Mouse (Mus musculus) CD8-positive naive resting alpha-beta T cell, adult 57 days (primary cell): ENCODE results near the gene Hist2h2aa1. TPM values are rescaled to one million over a fixed set of nuclear protein-coding genes. Genes with fewer than 3 reads are reported as not detected.

Experiments used
- total RNA-seq: library from RNA; stranded (reverse); gene quantifications from one replicate; pipeline ENCODE4 v1.2.4, GENCODE M21; 2023

Gene Hist2h2aa1
- total RNA-seq: 7.8 TPM

DNA sequence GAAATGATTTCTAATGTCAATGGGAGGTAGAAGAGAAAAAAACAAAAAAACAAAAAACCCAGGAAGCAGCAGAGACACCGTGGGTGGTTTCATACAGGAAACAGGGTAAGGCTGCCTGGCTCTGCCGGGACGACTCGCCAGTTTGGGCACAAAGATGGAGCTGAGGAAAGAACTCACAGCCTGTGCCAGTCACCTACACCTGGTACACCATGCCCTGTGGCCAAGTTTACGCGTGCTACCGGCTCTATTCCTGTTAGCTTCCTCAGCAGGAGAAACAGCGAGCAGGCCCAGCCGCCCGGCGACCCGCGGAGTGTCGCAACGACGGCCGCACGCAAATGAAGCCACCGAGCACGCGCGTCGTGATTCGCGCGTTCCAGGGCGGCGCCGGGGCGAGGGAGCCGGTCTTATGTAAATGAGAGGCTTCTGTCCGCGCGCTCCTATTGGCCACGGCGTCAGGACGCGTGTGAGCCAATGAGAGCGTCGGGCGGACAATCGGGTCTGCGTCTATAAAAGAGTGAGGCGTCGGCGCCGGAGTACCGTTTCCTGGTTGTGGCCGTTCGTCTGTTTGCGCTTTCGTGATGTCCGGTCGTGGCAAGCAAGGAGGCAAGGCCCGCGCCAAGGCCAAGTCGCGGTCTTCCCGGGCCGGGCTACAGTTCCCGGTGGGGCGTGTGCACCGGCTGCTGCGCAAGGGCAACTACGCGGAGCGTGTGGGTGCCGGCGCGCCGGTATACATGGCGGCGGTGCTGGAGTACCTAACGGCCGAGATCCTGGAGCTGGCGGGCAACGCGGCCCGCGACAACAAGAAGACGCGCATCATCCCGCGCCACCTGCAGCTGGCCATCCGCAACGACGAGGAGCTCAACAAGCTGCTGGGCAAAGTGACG lies at the start of gene Hist2h2aa1:
Gene Hist2h2aa1, plus strand, starts transcription at position 495 of the 884 bp plus-strand sequence.

DNA sequence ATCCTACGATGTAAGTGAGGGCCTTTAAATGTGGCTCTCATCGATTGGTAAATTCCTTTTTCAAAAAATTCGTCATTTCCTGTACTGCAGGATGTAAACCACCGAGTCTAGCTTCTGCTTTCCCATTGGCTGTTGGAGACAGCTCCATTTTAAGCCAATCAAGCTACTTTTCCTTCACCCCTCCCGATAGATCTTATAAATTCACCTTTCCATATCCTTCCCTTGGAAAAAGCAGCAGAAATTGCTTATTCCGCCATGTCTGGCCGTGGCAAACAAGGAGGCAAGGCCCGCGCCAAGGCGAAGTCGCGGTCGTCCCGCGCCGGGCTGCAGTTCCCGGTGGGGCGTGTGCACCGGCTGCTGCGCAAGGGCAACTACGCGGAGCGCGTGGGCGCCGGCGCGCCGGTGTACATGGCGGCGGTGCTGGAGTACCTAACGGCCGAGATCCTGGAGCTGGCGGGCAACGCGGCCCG lies 25.6 kb upstream of the Hist2h2aa1 start, which contains the start of the genes Bola1 and Hist2h2ab:
Gene Bola1, minus strand, starts transcription at position 49 of the 470 bp plus-strand sequence.
Gene Hist2h2ab, plus strand, starts transcription at position 205 of the 470 bp plus-strand sequence.

GRCm38 (mm10) chr3:96220765-96221639 lies 24.3 kb upstream of the Hist2h2aa1 start, which contains the start of the genes Hist2h2ac and Hist2h2be:
Gene Hist2h2ac (minus strand): TSS chr3:96220880.
Gene Hist2h2be (plus strand): TSS chr3:96221119.

GRCm38 (mm10) chr3:96238954-96239793 lies 6.1 kb upstream of the Hist2h2aa1 start, which contains the start of gene Hist2h3c2:
Gene Hist2h3c2 (minus strand): TSS chr3:96239127.

DNA sequence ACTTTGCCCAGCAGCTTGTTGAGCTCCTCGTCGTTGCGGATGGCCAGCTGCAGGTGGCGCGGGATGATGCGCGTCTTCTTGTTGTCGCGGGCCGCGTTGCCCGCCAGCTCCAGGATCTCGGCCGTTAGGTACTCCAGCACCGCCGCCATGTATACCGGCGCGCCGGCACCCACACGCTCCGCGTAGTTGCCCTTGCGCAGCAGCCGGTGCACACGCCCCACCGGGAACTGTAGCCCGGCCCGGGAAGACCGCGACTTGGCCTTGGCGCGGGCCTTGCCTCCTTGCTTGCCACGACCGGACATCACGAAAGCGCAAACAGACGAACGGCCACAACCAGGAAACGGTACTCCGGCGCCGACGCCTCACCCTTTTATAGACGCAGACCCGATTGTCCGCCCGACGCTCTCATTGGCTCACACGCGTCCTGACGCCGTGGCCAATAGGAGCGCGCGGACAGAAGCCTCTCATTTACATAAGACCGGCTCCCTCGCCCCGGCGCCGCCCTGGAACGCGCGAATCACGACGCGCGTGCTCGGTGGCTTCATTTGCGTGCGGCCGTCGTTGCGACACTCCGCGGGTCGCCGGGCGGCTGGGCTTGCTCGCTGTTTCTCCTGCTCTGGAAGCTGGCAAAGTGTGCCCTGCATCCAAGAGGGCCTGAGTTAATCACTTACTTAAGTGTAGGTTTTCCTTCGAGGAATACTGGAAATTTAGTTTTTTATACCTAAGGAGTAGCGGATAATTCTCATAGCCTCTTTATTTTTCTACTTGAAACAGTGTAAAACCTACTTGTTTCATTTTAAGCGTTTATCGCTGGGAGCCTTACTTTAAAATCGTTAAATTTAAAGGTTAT lies 5.1 kb upstream of the Hist2h2aa1 start, which contains the start of gene Hist2h2aa2:
Gene Hist2h2aa2, minus strand, starts transcription at position 328 of the 850 bp plus-strand sequence.

GRCm38 (mm10) chr3:96246427-96246856 lies 1.1 kb downstream of the Hist2h2aa1 start, which contains the start of gene Hist2h3c1:
Gene Hist2h3c1 (plus strand): TSS chr3:96246685.

DNA sequence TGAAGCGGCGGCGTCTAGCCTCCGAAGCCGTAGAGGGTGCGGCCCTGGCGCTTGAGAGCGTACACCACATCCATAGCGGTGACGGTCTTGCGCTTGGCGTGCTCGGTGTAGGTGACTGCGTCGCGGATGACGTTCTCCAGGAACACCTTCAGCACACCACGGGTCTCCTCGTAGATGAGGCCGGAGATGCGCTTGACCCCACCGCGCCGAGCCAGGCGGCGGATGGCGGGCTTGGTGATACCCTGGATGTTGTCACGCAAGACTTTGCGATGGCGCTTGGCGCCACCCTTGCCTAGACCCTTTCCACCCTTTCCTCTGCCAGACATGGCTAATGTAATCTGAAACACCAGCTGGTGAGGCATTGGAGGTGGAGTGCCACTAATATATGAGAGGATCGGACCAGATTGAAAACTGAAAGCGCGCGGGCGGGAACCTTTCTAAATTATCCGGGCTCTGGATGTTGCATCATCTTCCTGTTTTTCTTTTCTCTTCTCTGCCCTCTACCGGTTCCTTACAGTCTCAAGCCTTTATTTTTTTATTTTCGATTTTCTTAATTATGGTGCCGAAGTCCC lies 17.8 kb downstream of the Hist2h2aa1 start, which contains the start of gene Hist2h4:
Gene Hist2h4, minus strand, starts transcription at position 333 of the 572 bp plus-strand sequence.

GRCm38 (mm10) chr3:96268051-96268775 lies 22.9 kb downstream of the Hist2h2aa1 start, which contains the start of gene Hist2h3b:
Gene Hist2h3b (plus strand): TSS chr3:96268654.

DNA sequence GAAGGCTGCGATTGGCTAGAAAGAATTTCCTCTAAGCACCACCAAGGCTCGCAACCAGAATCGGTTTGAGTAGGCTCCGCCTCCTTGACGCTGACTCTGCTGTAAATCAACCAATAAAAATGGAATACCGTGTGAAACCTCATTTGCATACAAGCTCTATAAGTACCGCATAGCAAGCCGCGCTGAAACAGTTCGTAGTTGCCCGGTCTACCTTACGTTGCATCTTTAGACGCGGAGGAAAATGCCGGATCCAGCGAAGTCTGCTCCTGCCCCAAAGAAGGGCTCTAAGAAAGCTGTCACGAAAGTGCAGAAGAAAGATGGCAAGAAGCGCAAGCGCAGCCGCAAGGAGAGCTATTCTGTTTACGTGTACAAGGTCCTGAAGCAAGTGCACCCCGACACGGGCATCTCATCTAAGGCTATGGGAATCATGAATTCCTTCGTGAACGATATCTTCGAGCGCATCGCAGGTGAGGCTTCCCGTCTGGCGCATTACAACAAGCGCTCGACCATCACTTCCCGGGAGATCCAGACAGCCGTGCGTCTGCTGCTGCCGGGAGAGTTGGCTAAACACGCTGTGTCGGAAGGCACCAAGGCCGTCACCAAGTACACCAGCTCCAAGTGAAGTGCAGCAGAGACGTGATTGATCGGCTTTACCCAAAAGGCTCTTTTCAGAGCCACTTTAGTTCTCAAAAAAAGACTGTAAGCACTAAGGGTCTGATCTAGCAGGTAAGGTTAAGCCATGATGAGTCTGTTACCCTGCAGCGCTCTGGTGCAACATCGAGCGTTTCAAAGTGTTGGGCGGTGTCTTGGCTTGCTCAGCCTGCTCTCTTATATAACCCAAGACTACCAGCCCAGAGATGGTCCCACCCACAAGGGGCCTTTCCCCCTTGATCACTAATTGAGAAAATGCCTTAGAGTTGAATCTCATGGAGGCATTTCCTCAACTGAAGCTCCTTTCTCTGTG lies 24.5 kb downstream of the Hist2h2aa1 start, which contains the start of gene Hist2h2bb:
Gene Hist2h2bb, plus strand, starts transcription at position 242 of the 964 bp plus-strand sequence.

GRCm38 (mm10) chr3:96293787-96294186 lies 48.5 kb downstream of the Hist2h2aa1 start, which contains the start of gene Fcgr1:
Gene Fcgr1 (minus strand): TSS chr3:96293969.

Other genes with a start within 250 kb of the Hist2h2aa1 start
- gene Plekho1, start 249.5 kb upstream of the Hist2h2aa1 start, total RNA-seq: 52.2 TPM
- 12.4 TPM for gene Vps45, start 187.0 kb upstream of the Hist2h2aa1 start, total RNA-seq
- 27.0 TPM for gene Otud7b, start 141.0 kb upstream of the Hist2h2aa1 start, total RNA-seq
- 1.9 TPM for gene Mtmr11, start 83.5 kb upstream of the Hist2h2aa1 start, total RNA-seq
- gene Sf3b4, start 73.2 kb upstream of the Hist2h2aa1 start, total RNA-seq: 78.1 TPM
- 3.9 TPM for gene Sv2a, start 64.3 kb upstream of the Hist2h2aa1 start, total RNA-seq
- gene Bola1, start 25.8 kb upstream of the Hist2h2aa1 start, total RNA-seq: 10.8 TPM
- gene Hist2h2ab, start 25.6 kb upstream of the Hist2h2aa1 start, total RNA-seq: 1.8 TPM
- 48.7 TPM for gene Hist2h2ac, start 24.6 kb upstream of the Hist2h2aa1 start, total RNA-seq
- gene Hist2h2be, start 24.4 kb upstream of the Hist2h2aa1 start, total RNA-seq: 1.9 TPM
- 2.4 TPM for gene Hist2h3c2, start 6.4 kb upstream of the Hist2h2aa1 start, total RNA-seq
- 338 TPM for gene Hist2h2aa2, start 5.2 kb upstream of the Hist2h2aa1 start, total RNA-seq
- gene Hist2h3c1, start 1.2 kb downstream of the Hist2h2aa1 start, total RNA-seq: not detected
- 53.0 TPM for gene Hist2h4, start 17.8 kb downstream of the Hist2h2aa1 start, total RNA-seq
- gene Hist2h3b, start 23.2 kb downstream of the Hist2h2aa1 start, total RNA-seq: 64.4 TPM
- gene Hist2h2bb, start 24.3 kb downstream of the Hist2h2aa1 start, total RNA-seq: 149 TPM
- 0.24 TPM for gene Fcgr1, start 48.5 kb downstream of the Hist2h2aa1 start, total RNA-seq
- not detected for gene BC107364, start 206.8 kb downstream of the Hist2h2aa1 start, total RNA-seq